Mouse (Mus musculus) embryonic facial prominence, embryonic 14.5 days (tissue): ENCODE measurements at regions not wholly inside any gene's neighbourhood (a gene's known extent, or its start where the extent isn't known, plus 50 kb on each side); places are given as distances from the start of the nearest gene placed in this dataset.

Source experiments
- ATAC-seq: fragments of 200-750 bp; cut with Nextera tagmentation; 2 replicates; pipeline ENCODE4 v1.8.0; 2017; ENCODE audit warnings: low read depth, moderate number of reproducible peaks, moderate TSS enrichment
- DNase-seq: peaks from one replicate; pipeline ENCODE4 v3.0.0-alpha.2; 2015; ENCODE audit warnings: low spot score
- H3K27ac ChIP-seq: fragments of 300-500 bp; sonication (generic); replicated peaks from 2 replicates; pipeline ENCODE4 v1.5.1; 2014; ENCODE audit warnings: low read depth, mild to moderate bottlenecking, low read length, moderate library complexity
- H3K27me3 ChIP-seq: fragments of 300-500 bp; sonication (generic); replicated peaks from 2 replicates; pipeline ENCODE4 v1.6.1; 2014; ENCODE audit warnings: low read length; ENCODE audit not compliant: control insufficient read depth, insufficient read depth
- H3K36me3 ChIP-seq: fragments of 300-500 bp; sonication (generic); 2 replicates; pipeline ENCODE4 v1.6.1; 2014; ENCODE audit warnings: low read length, mixed read lengths; ENCODE audit not compliant: control insufficient read depth, insufficient read depth
- H3K4me1 ChIP-seq: fragments of 300-500 bp; sonication (generic); 2 replicates; pipeline ENCODE4 v1.6.1; 2014; ENCODE audit warnings: antibody characterized with exemption, low read length; ENCODE audit not compliant: control insufficient read depth, insufficient read depth
- H3K4me2 ChIP-seq: fragments of 300-500 bp; sonication (generic); 2 replicates; pipeline ENCODE4 v1.6.1; 2014; ENCODE audit warnings: low read depth, mild to moderate bottlenecking, low read length, moderate library complexity, mixed read lengths
- H3K4me3 ChIP-seq: fragments of 300-500 bp; sonication (generic); 2 replicates; pipeline ENCODE4 v1.5.1; 2014; ENCODE audit warnings: low read depth, mild to moderate bottlenecking, low read length
- H3K9ac ChIP-seq: fragments of 300-500 bp; sonication (generic); 2 replicates; pipeline ENCODE4 v1.6.1; 2014; ENCODE audit warnings: low read depth, mild to moderate bottlenecking, low read length, moderate library complexity, mixed read lengths
- H3K9me3 ChIP-seq: fragments of 300-500 bp; sonication (generic); 2 replicates; pipeline ENCODE4 v1.6.1; 2016; ENCODE audit warnings: low read length; ENCODE audit not compliant: control insufficient read depth
- WGBS: fragments of 180-500 bp; shearing (Covaris S2); extraction: QIAGEN DNeasy Blood & Tissue Kit; methylation state at CpG from one replicate; pipeline ENCODE4 v1.1.7; 2014; 5-methylcytosine and 5-hydroxymethylcytosine counted together

DNA sequence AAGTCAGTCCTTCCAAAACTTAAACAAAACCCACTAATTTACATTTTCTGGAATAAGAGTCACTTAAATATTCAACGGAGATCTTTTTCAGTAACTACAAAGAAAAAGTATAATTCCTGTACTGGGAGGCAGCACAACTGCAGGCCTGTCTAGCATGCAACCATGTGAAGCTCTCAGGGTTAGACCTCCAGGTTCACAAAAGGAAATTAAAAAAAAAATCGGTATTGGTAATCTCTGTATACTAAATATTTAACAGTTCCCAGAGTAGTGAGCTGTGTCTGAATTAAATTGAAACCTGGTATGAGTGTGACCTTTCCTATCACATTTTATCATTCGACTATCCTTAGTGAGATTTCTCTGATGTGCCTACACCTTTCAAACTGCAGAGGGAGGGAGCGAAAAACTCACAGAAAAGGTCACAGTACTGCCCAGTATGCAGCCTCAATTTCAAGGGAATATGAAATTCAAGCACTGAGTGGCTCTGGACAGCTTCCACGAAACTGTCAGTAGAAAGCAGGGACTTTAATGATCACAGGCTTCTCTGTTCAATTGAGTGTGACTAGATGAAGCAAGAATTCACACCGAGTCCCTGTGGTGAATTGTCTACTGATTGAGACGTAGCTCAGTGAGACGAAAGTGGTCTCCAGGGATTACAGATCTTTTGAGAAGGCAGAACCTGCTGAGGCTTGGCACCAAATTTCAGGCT lies 197.9 kb upstream of the Spock3 start:
- Histone ChIP-seq H3K4me3 (no peak overlapping the region), H3K27me3 (no peaks in the 10 kb centered on the region), H3K27ac (no peak overlapping the region), H3K9ac (no peak overlapping the region), H3K4me1 (no peaks in the 10 kb centered on the region), H3K9me3 (no peaks in the 10 kb centered on the region), H3K4me2 (no peak overlapping the region), H3K36me3 (no peaks in the 10 kb centered on the region)
- ATAC-seq (no peak), DNase-seq (peak; percentile 10)
- 61% methylated on average over 8 of the region's 8 CpGs for WGBS

DNA sequence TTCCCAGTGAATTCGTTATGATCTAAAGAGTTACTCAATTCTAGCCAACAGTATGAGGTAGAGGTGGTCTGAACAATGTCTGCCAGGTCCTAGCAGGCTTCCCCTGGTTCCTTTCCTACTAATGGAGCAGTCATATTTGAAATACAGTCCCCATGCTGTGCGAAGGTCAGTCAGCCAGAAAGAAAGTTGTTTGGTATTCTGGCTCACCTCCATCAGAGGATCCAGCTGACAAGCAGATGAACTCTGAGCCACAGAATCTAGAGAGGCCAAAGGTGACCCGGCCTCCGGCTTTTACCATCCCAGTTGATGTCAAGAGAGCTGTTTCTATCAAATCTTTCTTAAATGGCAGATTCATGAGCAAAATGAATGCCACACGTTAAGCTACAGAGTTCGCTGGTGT lies 177.0 kb upstream of the Spock3 start:
- H3K4me2 ChIP-seq: no peak overlapping the region
- H3K36me3 ChIP-seq: no peaks in the 10 kb centered on the region
- DNase-seq (no peak), ATAC-seq (no peak)
- H3K9ac ChIP-seq: no peak overlapping the region
- H3K9me3 ChIP-seq: no peaks in the 10 kb centered on the region
- 55% methylated on average over 6 of the region's 6 CpGs for WGBS
- no peak overlapping the region for H3K4me3 ChIP-seq
- no peak overlapping the region for H3K27ac ChIP-seq
- H3K27me3 ChIP-seq: no peaks in the 10 kb centered on the region
- H3K4me1 ChIP-seq: no peaks in the 10 kb centered on the region

DNA sequence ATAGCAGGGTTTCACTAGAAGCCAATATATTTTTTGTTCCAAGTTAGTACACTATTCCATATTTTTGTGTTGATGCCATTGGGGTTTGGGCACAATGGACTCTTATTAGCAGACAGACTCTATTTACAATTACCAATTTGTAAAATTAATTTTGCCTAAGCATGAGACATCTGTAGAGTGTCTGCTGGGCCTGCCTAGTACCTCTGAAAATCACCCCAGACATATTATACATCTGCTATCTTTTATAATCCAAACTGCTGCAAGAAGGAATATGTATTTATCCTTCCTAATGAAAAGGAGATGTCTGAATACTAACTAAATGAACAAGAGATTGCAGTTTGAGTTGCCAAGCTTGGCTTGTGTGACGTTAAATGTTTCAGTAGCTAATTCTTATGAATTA lies 146.3 kb upstream of the Spock3 start:
- 67% methylated on average over 1 of the region's 1 CpGs for WGBS
- no peak for DNase-seq
- no peaks in the 10 kb centered on the region for H3K36me3 ChIP-seq
- no peak overlapping the region for H3K27ac ChIP-seq
- no peaks in the 10 kb centered on the region for H3K4me1 ChIP-seq
- H3K4me2 ChIP-seq: no peak overlapping the region
- H3K27me3 ChIP-seq: no peaks in the 10 kb centered on the region
- no peak for ATAC-seq
- no peak overlapping the region for H3K4me3 ChIP-seq
- H3K9me3 ChIP-seq: no peaks in the 10 kb centered on the region
- no peak overlapping the region for H3K9ac ChIP-seq
